Mouse (Mus musculus) common myeloid progenitor, adult 5-6 weeks (primary cell): ENCODE measurements at regions not wholly inside any gene's neighbourhood (a gene's known extent, or its start where the extent isn't known, plus 50 kb on each side); places are given as distances from the start of the nearest gene placed in this dataset.
A peak's percentile ranks its signal among the peaks of the same experiment; 100 is the strongest.

Source experiments
- ATAC-seq: replicated peaks from 2 replicates; pipeline ENCODE4 v1.8.0; 2016; ENCODE audit warnings: low read depth, mild to moderate bottlenecking, moderate TSS enrichment, inconsistent platforms; ENCODE audit not compliant: poor library complexity, severe bottlenecking

DNA sequence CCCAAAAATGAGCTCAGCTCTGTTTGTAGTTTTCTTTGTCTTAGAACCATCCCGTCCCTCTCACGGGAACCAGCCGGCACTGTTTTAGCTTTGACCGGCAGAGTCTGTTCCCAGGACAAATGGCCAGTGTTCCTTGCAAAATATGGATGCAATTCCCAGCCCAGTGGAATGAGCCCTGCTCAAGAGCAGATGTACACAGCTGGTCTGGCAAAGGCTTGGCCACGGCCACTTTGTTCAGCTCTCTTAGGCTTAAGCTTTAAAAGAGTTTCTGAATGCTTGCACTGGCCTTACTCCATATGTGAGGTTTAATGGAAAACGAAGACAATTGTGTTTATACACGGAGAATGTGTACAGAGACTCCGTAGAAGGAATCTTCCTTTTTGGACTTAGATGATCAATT is 162.2 kb downstream of the Ankrd50 start:
- ATAC-seq, result no peak

DNA sequence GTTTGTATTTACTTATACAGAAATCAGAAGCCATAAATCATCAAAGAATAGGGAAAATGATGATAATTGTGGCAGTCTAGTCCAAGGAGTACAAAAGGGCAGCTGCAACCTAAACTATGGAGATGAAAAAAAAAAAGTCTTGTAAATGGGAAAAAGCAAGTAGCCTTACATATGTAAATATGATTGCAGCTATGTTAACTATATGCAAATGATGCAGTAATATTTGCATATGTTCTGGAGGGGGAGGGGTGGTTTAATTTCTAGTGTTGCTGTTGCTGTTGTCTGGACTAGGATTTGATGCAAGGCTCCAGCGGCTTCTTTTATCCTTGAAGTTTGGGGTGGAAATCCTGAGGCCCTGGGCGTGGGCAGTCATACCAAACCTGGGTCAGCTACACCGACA is 163.0 kb downstream of the Ankrd50 start:
- ATAC-seq, result no peak

DNA sequence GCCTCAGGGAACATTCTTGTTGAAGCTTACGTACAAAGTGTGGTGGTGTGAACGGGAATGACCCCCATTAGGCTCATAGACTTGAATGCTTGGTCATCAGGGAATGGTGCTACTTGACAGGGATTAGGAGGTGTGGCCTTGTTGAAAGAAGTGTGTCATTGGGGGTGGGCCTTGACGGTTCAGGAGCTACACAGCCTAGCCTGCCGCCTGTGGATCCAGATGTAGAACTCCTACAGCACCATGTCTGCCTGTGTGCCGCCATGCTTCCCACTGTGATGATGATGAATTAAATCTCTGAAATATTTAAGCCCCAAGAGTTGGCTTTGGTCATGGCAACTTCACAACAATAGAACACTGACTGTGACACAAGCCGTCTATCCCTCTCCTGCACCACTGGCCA is 163.6 kb downstream of the Ankrd50 start:
- ATAC-seq, result no peak

DNA sequence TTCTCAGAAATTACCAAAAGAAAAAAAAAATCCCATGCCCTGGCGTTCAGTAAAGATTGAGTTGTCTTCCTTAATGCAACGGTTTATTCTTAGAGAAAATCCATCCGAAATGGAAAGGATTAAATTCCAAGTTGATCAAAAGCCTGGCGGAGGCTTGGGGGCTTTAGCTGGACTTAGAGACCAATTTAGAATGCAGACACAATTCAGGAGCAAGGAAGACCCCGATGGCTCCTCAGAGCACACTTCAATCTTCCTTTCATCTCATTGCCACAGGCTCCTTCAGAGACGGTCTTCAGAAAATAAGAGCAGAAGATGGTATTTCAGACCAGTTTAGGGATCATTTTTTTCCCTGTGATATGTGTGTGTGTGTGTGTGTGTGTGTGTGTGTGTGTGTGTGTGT is 171.8 kb downstream of the Ankrd50 start:
- no peak for ATAC-seq

DNA sequence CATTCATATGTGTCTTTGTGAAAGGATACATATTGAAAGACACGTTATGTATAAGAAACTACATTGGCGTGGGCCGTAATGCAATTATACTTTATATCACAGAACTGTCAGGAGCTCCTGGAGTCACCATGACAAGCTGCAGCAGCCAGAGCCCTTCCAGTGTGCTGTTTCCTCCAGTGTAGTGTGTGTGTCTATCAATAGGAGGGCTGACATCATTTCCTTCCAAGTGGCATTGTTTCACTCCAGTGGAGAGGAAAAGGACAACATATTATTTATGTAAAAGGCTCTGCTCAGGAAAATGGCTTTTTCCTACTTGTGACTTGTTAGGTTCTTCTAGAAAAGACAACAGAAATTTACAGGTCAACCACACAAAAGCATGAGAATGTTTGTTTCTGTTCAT is 172.5 kb downstream of the Ankrd50 start:
- no peak for ATAC-seq

DNA sequence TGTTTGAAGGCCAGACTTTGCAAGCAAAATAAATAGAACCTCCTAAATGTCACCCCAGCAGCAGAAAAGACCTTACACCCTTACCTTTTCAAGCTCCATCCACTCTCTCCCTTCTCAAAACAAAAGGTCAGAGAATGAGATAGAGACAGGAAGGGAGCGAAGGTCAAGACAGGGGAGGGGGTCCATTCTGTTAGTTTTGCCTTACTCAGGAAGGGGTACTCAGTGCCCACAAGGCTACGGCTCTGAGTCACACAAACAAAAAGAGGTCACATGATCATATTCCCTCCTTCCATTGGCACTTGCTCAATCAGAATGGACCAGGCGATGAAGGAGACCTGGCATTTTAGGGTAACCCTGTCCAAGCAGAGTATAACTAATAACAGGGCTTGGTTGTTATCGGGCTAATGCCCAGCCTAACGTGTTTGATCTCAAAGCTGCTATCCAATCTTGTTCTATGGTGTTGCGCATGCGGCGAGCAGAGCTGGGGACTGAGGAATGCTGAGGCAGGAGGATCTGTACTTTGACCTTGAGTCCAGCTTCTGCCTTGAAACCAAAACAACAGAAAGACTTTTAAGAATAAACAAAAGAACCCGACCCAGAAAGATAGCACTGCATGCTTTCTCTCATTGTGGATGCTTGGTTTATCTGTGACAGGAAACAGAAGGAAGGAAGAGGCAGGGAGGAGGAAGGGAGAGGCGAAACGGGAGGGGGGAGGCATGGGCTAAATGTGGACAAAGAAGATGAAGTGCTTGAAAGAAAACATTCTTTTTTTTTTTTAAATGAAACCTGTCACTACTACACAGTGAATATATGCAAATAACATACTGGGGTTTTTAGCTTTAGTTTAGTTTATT is 184.5 kb downstream of the Ankrd50 start:
- ATAC-seq, result peak; percentile 65

DNA sequence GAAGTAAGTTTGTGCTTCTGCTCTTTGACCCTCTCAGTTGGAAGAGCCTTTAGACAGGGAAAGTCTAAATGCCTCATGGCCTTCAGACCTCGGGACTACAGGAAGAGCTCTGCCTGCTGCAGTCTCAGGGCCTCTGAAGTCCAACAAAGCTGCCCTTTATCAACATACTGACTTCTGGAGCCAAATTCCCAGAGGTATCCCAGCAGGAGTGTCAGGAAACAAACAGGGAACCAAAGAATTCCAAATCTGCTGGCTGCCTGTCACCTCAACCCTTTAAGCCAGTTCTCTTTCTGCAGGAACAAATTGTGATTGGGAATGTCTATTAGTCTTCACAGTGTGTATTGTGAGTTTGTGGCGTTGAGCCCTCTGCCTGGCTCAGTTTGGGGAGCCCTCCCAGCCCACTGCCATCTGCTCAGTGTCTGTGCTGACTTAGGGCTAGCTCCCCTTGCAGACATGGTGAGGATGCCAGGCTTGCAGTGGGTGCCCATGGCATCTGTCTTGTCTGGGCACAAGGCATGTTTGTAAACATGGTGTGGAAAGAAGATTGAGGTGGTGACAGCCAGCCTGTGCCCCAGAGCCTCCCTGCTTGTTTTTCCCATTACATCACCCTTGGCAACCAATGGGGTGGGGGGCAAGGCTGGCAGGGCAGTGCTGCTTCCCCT is 185.3 kb downstream of the Ankrd50 start:
- no peak for ATAC-seq

DNA sequence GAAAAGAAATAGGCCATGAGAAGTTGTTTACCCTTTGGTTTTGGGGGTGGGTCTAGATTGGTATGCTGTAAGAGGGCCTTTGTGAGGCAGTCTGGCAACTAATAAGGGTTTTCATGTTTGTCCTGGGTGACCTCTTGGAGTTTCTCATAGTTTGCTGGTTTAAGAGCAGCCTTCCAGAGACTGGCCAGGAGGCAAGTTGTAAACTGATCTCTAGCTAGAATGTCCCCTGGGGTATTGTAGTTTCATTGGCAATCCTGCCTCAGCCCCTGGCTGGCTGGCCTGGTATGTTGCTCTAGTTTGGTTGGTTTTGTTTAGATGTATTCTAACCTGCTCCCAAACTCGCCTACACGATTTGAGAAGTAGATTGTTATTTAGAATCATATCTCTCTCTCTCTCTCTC is 187.1 kb downstream of the Ankrd50 start:
- ATAC-seq, result no peak

DNA sequence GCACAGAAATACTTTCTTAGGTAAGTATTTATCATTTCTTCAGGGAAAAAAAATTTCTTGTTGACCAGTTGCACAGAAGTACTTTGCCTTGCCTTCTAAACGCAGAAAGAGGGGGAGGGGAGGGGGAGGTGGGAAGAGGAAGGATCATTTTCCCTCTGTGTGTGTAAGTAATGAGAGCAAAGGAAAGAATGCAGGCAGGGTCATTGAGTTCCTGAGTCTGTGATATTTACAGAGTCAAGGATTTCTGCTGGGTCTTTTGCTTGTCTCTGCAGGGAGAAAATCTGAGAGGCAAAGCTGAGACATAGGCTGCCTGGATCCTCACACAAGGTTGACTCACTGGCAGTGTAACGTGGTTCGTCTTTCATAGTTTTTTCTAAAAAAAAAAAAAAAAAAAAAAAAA is 195.6 kb downstream of the Ankrd50 start:
- no peak for ATAC-seq

DNA sequence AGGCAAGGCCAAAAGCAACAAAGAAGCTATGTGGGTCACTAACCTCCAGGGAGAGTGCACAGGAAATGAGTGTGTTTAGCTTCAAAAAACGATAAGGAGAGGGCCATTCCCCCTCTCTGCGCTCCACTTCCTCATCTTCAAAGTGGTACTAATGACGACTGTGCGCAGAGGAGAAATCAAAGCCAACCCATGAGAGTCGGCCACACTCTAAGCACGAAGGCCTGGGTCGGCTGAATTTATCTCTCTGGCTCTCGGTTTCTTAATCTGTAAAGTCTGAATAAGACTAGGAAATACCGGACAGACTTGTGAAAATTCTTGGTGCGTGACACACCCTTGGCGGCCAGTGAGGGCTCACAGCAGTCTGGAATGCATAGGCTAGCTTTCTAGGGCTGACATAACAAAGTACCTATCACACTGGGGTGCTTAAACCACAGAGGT is 200.9 kb downstream of the Ankrd50 start:
- ATAC-seq, result peak; percentile 100

DNA sequence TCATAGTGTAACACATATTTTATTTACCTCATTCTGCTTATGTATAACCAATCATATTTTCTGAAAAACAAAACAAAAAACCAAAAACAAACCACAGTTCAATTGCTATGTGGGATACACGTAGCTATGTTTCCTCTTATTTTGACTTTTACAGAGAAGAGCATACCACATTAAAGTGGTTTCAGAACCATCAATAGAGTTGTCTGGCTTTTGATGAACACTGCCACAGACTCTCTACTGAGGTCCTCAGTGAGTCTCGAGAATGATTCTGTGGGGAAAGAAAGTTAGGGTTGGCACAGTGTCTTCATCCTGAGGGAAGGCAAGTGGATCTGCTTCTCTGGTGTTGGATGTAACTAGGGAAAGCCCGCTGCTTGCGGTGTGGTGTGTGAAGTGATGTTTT is 201.8 kb downstream of the Ankrd50 start:
- ATAC-seq, result no peak

DNA sequence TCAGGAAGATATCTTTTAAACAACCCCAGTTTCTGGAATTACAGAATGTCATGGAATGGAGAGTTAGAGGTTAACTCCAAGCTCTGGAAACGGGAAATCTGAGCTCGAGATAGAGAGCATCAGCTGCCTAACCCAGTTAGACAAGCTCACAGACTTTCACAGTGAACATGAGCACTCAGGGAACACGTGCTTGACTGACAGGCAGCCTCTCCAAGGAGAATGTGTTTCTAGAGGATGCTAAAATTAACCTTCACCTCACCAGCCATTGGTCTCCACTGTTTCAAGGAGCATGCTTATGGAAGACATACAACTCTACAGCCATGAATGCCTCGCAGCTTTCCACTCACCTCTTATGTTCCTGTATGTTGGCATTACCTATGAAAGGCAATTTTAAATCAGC is 203.0 kb downstream of the Ankrd50 start:
- no peak for ATAC-seq

DNA sequence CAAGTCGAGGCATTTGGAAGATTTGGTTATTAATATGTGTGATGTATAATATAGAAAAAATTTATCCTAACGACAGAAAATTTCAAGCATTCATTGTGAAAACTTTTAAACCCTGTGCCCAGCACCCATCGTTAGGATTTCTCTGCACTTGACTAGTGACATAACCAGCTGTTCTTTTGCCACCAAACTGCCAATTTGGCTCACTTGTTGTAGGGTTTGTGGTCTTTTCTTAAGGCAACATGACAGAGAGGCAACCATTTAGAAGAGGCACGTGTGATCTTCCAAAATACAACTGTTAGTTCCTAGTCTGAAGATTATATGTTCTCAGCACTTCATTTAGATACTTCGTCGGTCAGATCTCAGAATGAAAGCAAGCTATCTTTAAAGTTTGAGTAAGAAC is 203.8 kb downstream of the Ankrd50 start:
- no peak for ATAC-seq

DNA sequence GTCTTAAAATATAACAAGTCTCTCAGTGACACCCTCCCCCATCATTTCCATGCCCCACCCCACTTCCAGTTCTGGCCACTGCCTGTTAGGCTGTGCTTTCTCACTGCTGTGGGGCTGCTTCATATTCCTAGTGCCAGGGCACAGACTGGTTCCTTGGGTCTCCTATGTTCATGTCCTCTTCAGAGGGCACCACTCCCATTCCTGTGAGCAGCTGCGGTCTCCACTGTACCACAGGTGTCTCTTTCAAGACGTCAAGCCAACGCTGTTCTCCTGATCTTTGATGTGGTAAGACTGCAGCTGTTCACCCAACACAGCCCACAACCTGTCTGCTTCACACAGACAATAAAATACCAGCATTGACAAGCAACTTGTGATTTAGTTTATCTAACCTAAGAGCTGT is 204.5 kb downstream of the Ankrd50 start:
- ATAC-seq, result no peak

DNA sequence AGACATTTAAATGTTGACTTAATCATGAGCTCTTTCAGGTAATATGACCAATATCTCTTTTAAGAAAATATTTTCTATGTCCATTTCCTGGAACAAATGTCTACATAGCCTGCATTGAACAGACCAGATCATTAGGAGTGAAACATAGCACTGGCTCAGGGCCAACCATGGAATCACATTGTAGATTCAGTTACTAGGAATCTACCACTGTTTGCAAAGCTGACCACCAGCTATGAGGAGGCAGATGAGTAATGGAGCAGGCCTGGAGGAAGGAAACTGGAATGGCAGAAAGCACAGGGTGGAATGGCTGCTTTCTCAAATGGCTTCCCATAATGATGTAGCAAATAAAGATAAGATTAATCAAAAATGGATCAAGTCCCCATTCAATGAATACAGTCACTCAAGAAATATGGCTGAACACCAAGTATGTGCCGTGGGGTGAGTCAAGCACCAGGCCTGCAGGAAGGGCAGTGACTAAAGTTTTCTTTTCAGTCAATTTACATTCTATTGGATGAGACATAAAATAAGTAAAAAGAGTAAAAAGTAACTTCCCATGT is 207.6 kb downstream of the Ankrd50 start:
- ATAC-seq, result no peak

DNA sequence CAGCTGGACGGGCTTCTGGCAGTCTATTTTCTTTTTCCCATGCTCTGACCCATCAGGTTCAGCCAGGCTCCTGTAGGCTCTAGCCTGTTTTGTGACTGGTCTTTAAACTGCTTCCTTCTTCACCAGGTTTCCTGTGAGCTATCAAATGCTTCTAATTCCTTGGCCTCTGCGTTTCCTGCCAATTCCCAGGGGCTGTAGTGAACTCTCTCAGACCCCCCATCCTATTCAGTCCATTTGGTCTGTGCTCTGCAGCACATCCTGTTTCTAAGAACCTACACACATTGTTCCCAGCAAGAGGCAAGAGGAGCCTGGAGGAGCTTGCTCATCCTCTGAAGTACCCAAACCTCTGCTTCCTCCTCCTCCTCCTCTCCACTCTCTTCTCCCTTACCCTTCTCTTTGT is 209.3 kb downstream of the Ankrd50 start:
- ATAC-seq, result no peak

DNA sequence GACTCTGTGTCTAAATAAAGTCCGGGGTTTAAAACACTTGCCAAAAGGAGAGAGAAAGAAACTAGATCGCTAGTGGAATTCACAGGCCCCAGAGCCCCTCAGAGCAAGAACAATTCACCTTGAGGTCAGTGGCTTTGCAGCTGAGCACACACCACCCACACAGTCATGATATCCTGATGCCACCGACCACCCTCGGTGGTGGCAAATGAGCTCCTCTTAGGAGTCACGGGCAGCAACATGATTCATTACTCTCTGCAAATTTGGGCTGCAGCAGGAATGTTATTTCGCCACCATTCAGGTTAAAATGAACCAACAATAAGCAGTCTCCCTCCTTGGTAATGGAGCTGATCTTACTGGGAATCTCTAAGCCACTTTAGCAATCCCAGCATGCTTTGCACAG is 213.9 kb downstream of the Ankrd50 start:
- ATAC-seq, result no peak

DNA sequence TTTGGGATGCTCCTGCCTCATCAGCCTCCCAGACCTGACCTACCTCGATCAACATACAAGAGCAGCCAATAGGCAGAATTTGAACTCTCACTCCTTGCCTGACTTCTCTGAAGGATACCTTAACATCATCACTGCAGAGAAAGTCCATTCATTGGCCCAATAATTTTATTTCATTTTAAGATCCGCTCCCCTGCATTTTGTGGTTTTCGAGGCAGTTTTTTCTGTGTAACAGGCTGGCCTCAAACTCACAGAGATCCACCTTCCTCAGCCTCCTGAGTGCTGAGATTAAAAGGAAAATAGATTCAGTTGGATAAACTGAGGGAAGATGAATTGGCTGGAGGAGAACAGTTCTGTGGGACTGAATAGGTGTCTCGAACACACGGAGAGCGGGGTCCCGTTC is 216.4 kb downstream of the Ankrd50 start:
- no peak for ATAC-seq

DNA sequence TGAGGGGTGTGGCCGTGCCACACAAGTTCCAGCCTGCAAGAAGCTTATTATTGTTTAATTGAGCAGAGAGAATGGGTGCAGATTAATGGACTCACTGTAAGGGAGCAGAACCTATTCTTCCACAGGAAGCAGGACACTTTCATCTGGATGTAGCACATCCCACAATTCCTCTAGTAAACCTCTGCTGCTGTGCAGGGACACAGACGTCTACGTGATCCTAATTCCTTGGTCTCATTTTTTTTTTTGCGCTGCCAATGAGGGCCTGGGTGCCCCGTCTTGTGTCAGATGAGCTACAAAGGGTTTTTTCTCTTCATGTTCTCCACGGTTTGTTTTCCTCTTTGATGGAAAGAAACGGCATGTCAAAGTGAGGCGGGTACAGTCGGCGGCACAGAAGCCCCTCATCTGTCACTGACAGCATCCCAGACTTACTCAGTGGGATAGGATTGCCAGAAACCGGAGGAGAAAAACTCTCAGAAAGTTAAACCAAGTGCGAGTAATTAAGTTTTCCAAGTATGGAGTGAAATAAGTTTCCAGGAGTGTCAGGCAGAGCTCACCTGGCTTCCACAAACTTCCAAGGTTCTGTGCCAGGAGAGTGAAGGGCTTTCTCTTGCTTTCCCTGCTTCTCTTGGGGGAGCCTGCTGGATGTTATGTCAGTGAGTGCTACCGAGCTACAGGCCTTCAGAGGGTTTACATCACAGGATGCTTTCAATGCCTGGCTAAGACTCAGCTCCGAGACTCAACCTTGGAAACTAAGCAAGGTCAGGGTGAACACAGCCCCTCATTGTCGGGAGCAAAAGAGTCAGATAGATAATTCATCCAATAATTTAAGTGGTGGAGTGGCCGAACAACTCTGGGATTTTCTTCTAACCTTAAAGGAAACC is 221.1 kb downstream of the Ankrd50 start:
- no peak for ATAC-seq

DNA sequence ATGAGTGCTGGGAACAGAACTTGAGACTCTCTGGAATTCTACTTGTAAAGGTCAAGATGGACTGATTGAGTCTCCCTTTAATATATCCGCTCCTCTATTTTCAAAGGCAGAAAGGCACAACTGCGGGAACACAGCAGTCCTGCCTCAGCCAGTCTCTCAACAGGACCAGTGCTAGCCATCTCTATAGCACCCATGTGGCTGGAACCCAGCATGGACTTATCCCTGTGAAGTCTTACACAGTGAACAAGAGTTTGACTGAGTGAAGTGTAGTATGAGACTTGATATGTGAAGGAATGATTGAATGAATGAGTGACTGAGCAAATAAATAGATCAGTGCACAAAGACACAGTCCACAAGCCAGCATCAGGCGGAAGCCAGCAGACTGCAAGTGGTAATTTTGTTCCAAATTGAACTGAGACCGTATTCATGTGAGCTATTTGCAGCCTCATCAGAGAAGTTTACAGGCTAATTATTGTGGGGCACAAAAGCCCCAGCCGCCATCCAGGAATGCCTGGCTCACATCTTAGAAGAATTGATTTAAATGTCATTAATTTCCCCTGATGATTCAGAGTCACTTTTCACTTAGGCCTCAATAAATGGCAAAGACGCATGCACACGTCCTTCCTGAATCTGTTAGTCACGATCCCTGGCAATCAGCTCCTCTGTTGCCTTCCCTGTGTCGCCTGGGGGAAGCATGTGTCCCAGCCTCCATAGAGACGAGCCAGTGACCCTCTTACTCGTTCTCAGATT is 223.1 kb downstream of the Ankrd50 start:
- ATAC-seq, result no peak
